8 mouse cellular contexts compared by ENCODE assay signal in genomic region chr11:102189461-102190436, GRCm38 (mm10). TPM values are rescaled to one million over a fixed set of nuclear protein-coding genes. Genes with fewer than 3 reads are reported as not detected.
A peak's percentile ranks its signal among the peaks of the same experiment; 100 is the strongest.
DNase-seq lines count a peak whose midpoint lies in the region; ATAC-seq lines count a peak whose summit lies in the region.

G6pc3 (plus strand) TSS chr11:102189620.

- ATAC-seq in embryonic facial prominence, embryonic 11.5 days (replicated peaks; ENCODE audit: insufficient number of reproducible peaks, low FRiP score, low TSS enrichment, low read depth), result peak; percentile 90
- ATAC-seq in granulocyte monocyte progenitor cell, adult 5-6 weeks (replicated peaks; ENCODE audit: poor library complexity, severe bottlenecking), result peak; percentile 84
- ATAC-seq in midbrain, embryonic 11.5 days (ENCODE audit: low FRiP score), result peak; percentile 75

- no peaks in the 10 kb centered on the region for H3K4me1 ChIP-seq in embryonic facial prominence, embryonic 11.5 days (ENCODE audit: control insufficient read depth, insufficient read depth, low read length)
- H3K4me1 ChIP-seq in midbrain, embryonic 11.5 days (ENCODE audit: control insufficient read depth, insufficient read depth, low read length), result peaks cover 11% of the 10 kb centered on the region

- no peaks in the 10 kb centered on the region for H3K27me3 ChIP-seq in embryonic facial prominence, embryonic 11.5 days (ENCODE audit: control insufficient read depth, insufficient read depth, low read length)
- no peaks in the 10 kb centered on the region for H3K27me3 ChIP-seq in midbrain, embryonic 11.5 days (ENCODE audit: control insufficient read depth, insufficient read depth, low read length)

- intact Hi-C loops in left cerebral cortex, postnatal 4 days (cut with DNase I), result no loop called here

- no peaks in the 10 kb centered on the region for H3K9me3 ChIP-seq in embryonic facial prominence, embryonic 11.5 days (replicated peaks; ENCODE audit: control insufficient read depth, low read length)
- H3K9me3 ChIP-seq in midbrain, embryonic 11.5 days (ENCODE audit: control insufficient read depth, low read length), result no peaks in the 10 kb centered on the region

- H3K4me2 ChIP-seq in embryonic facial prominence, embryonic 11.5 days (ENCODE audit: low read depth, low read length), result peak within 1 kb of the TSS; percentile 73
- H3K4me2 ChIP-seq in midbrain, embryonic 11.5 days, result peak within 1 kb of the TSS; percentile 87

- no peak within 1 kb of the TSS for H3K27ac ChIP-seq in embryonic facial prominence, embryonic 11.5 days (replicated peaks; ENCODE audit: low read depth, low read length)
- no peak within 1 kb of the TSS; the same call in 1 of the 2 replicates for H3K27ac ChIP-seq in midbrain, embryonic 11.5 days (ENCODE audit: low read depth, low read length)

- peak; percentile 90 for DNase-seq in adrenal gland, postnatal 25 days
- peak; percentile 94 for DNase-seq in embryonic facial prominence, embryonic 11.5 days (ENCODE audit: low spot score)
- peak; percentile 95 for DNase-seq in kidney, adult 11 months
- peak; percentile 90 for DNase-seq in left cerebral cortex, postnatal 4 days
- DNase-seq in midbrain, embryonic 11.5 days (ENCODE audit: low spot score, missing footprints), result peak; percentile 97
- DNase-seq in right cerebral cortex, postnatal 4 days, result peak; percentile 83
- peak; percentile 92 for DNase-seq in yolk sac, embryonic 10.5 days (ENCODE audit: low spot score)

- whole genome bisulfite sequencing in embryonic facial prominence, embryonic 11.5 days, result 3% methylated on average over 50 of the region's 50 CpGs
- 4% methylated on average over 50 of the region's 50 CpGs for WGBS in midbrain, embryonic 11.5 days

- H3K9ac ChIP-seq in embryonic facial prominence, embryonic 11.5 days (replicated peaks; ENCODE audit: low read length), result peak within 1 kb of the TSS; percentile 71
- H3K9ac ChIP-seq in midbrain, embryonic 11.5 days (ENCODE audit: low read length), result peak within 1 kb of the TSS; percentile 79

- no peaks in the 10 kb centered on the region; the same call in none of the 2 replicates for H3K36me3 ChIP-seq in embryonic facial prominence, embryonic 11.5 days (replicated peaks; ENCODE audit: control insufficient read depth, insufficient read depth, low read depth, low read length)
- H3K36me3 ChIP-seq in midbrain, embryonic 11.5 days (ENCODE audit: control insufficient read depth, insufficient read depth, low read length), result peaks cover 11% of the 10 kb centered on the region

- H3K4me3 ChIP-seq in embryonic facial prominence, embryonic 11.5 days (ENCODE audit: low read depth, low read length), result peak within 1 kb of the TSS; percentile 55
- H3K4me3 ChIP-seq in midbrain, embryonic 11.5 days (ENCODE audit: low read depth, low read length), result peak within 1 kb of the TSS; percentile 63

RNA-seq across cellular contexts. Expression of gene G6pc3, which starts in this region (rescaled TPM):
- total RNA-seq in adrenal gland, postnatal 25 days (2021), result 132 and 143 TPM in 2 replicates
- 33.3 and 37.1 TPM in 2 replicates for polyA plus RNA-seq in embryonic facial prominence, embryonic 11.5 days (2014; fragmentation: Nextera tagmentation; extraction: Ambion mirVana)
- total RNA-seq in granulocyte monocyte progenitor cell, adult 5-6 weeks (2014; fragmentation: Nextera tagmentation), result 144 TPM in 2 replicates
- total RNA-seq in granulocyte monocyte progenitor cell, adult 5-6 weeks (2017), result 61.1 and 61.6 TPM in 2 replicates
- total RNA-seq in left cerebral cortex, postnatal 4 days (2021), result 10 to 100 TPM; 34.6 to 35.4 TPM
- 27.8 and 31.5 TPM in 2 replicates for polyA plus RNA-seq in midbrain, embryonic 11.5 days (2014; fragmentation: Nextera tagmentation; extraction: Ambion mirVana)
